Mouse (Mus musculus): ENCODE data around the gene Agps.

DNA sequence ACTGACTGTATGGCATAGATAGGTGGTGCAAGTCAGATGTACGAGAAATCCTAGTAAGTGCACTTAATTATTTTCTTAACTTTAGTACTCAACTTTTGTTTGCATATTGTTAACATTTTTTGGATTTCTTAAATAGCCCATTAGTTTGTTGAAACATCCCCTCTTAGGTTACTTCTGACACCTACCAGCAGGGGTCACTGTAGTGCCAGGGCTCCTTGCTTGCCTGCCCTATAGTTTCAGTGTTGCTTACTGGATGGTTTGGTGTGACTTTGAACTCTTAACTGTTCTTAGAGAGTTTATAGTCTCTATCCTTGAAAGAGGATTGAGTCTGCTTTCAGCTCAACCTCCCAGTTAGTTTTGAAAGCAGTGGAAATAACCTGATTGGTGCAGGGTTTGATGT lies 51.6 kb downstream of the Agps start:
- TF ChIP-seq CTCF (IDR thresholded peaks at IDR 0.05; ENCODE audit: extremely low read depth, insufficient read depth, low read length) (peak; percentile 88), POLR2A (IDR thresholded peaks at IDR 0.05; ENCODE audit: extremely low read depth, insufficient read depth, low read length) (no peak)

All from cortical plate, adult 2 months (tissue).